Mouse (Mus musculus): ENCODE data around the gene Rfc3. TPM values are rescaled to one million over a fixed set of nuclear protein-coding genes. Genes with fewer than 3 reads are reported as not detected.

Gene Rfc3
- polyA plus RNA-seq, 1 experiment from 2014 or later = 76.8 TPM

Other genes starting within 250 kb of the Rfc3 start
- not detected in 2 replicates for gene Gm42906, start 223.1 kb downstream of the Rfc3 start, polyA plus RNA-seq (2015; fragmentation: Nextera tagmentation; extraction: Ambion mirVana)
- gene Vmn2r18, start 45.2 kb downstream of the Rfc3 start, polyA plus RNA-seq (2015; fragmentation: Nextera tagmentation; extraction: Ambion mirVana) = 0.08 TPM in 2 replicates